Mouse (Mus musculus): ENCODE data around the gene Egln1.
A peak's percentile ranks its signal among the peaks of the same experiment; 100 is the strongest.

Gene Egln1

DNA sequence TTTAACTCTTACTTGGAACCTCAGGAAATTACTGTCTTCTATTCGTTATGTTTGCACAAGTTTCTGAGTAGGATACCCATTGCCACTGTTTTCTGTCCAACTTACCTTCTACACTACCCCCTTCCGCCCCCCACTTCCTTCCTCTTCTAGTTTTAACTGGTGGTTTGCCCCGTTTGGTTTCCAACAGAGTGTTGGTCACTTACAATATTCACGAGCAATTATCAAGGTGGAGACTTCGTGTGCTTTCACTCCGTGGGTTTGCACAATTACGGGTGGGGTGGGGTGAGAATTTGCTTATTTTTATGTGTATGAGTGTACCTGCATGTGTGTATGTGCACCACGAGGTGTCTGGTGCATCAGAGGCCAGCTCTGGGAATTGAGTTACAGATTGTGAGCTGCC lies 85.4 kb downstream of the Egln1 start:
- DNase-seq (ENCODE audit: low read depth, low spot score) = peak; percentile 39
- Histone ChIP-seq H3K27me3 (ENCODE audit: control insufficient read depth, insufficient read depth, low read length, poor library complexity, severe bottlenecking) (no peaks in the 10 kb centered on the region), H3K36me3 (ENCODE audit: control insufficient read depth, insufficient read depth, low read length, poor library complexity, severe bottlenecking) (no peaks in the 10 kb centered on the region; the same call in 1 of the 2 replicates)

DNA sequence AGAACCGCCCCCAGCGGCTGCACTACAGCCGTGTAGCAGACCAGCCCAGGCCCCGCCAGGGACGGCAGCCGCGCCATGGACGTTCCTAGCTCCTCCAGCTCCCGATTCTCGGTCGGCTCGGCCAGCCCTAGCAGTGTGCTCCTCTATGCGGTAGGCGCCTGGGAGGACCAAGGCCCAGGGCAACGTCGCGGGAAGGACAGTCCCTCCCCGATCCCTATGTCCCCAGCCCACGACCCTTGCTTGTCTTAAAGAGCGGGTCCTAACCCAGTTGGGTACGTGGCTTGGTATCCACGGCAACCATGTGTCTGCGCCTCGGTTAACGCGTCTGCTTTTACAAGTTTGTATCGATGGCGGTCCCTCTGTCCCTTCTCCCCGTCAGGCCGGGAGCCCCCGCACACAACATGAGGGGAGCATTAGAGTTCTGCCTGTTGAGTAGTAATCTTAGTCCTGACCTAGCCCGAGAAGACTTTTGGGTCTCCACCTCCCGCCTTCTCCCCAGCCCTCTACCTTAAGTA lies 85.9 kb downstream of the Egln1 start:
- peaks cover 1% of the 10 kb centered on the region for H3K36me3 ChIP-seq (ENCODE audit: control insufficient read depth, insufficient read depth, low read length, poor library complexity, severe bottlenecking)

DNA sequence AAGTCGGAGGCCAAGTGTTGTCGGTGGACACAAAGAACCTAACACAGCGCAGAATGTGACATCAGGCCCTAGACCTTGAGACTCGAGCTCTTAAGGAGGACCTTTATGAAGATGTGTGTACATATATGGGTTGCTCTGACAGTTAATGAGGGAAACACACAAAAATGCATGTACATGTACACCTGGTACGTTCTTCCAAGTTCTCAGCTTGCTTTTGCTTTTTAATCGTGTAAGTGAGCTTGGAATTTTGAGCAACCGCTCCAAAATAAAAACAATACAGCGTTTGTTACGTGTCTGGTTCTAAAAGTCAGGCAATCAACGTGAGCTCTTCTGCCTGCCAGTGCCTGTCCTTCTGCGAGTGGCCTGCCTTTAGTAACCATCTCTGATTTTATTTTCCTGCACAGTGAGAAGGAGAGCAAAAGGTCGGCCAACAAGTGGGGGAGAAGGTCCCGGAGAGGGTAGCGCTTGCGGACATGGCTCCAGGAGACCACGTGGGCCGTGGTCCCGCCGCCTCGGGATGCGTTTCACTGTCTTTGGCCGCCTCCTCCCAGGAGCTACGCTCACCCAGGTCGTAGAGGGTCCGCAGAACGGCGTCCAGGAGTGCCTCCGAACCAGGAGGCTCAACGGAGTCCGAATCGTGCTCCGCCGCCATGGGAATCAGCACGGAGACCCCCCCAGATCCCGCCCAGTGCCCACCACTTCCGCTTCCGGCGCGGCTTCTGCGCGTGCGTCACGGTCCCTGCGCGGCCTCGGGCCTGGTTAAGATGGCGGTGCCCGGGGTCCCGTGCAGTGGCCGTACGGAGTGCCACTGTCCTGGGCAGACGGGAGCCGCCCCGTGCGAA lies 86.6 kb downstream of the Egln1 start, which contains the start of the genes Gnpat and 2810004N23Rik:
TSS of gene Gnpat (plus strand) at position 713 of the 842 bp plus-strand sequence.
TSS of gene 2810004N23Rik (minus strand) at position 800 of the 842 bp plus-strand sequence.
- H3K27me3 ChIP-seq (ENCODE audit: control insufficient read depth, insufficient read depth, low read length, poor library complexity, severe bottlenecking) = no peaks in the 10 kb centered on the region
- peaks cover 2% of the 10 kb centered on the region for H3K36me3 ChIP-seq (ENCODE audit: control insufficient read depth, insufficient read depth, low read length, poor library complexity, severe bottlenecking)
- DNase-seq (ENCODE audit: low read depth, low spot score) = peak; percentile 90

More for the DNA sequence above, 85.9 kb downstream of the Egln1 start:
- DNase-seq (ENCODE audit: low read depth, low spot score) = no peak
- no peaks in the 10 kb centered on the region for H3K27me3 ChIP-seq (ENCODE audit: control insufficient read depth, insufficient read depth, low read length, poor library complexity, severe bottlenecking)

DNA sequence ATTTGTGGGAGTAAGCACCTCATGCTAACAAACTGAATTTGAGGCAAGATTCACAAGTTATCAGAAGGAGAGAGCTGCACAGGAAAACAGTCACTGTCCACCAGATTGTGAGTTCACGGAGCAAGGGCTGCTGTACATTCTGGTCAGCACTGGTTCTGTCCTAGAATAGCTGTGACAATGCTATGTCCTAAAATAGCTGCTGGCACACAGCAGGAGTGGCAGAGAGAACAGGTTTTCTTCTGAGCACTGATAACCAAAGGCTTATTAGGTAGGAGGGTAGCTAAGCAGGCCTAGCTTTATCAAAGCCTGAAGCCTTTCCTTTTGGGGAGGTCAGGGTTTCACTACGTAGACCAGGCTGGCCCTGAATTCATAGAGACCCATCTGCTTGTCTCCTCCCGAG lies 88.9 kb downstream of the Egln1 start:
- no peaks in the 10 kb centered on the region for H3K27me3 ChIP-seq (ENCODE audit: control insufficient read depth, insufficient read depth, low read length, poor library complexity, severe bottlenecking)
- H3K36me3 ChIP-seq (ENCODE audit: control insufficient read depth, insufficient read depth, low read length, poor library complexity, severe bottlenecking) = peaks cover 9% of the 10 kb centered on the region
- no peak for DNase-seq (ENCODE audit: low read depth, low spot score)

DNA sequence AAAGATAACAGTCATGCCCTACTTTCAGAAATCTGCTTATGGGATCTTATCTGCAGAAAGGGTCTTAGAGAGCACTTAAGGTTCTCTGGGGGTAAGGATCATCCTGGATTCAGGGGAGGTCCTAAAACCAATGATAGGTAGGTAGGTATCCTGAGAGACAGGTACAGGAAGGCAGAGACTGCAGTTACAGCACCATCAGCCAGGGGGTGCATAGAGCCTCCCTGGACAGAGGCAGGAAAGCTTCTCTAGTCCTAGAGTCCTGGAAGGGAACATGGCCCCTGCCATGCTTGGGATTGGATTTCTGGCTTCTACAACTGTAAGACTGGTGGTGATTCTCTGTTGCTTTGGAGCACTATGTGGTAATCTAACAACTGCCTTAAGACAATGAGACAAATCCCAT lies 89.7 kb downstream of the Egln1 start:
- peak; percentile 60 for DNase-seq (ENCODE audit: low read depth, low spot score)
- peaks cover 12% of the 10 kb centered on the region for H3K36me3 ChIP-seq (ENCODE audit: control insufficient read depth, insufficient read depth, low read length, poor library complexity, severe bottlenecking)
- no peaks in the 10 kb centered on the region for H3K27me3 ChIP-seq (ENCODE audit: control insufficient read depth, insufficient read depth, low read length, poor library complexity, severe bottlenecking)

Measured in splenic B cell, adult 2 months (primary cell).